Mouse (Mus musculus) megakaryocyte, embryonic 14.5 days (primary cell): ENCODE measurements around the gene Casp8. TPM values are rescaled to one million over a fixed set of nuclear protein-coding genes. Genes with fewer than 3 reads are reported as not detected.
"Not testable (repeated sequence)": the region's sequence is repeated elsewhere in the genome, so short reads cannot be mapped to it uniquely, and the experiment has no call there.

ENCODE experiments used
- H3K27me3 ChIP-seq: replicated peaks from 2 replicates; pipeline ENCODE3; 2012; ENCODE audit warnings: inconsistent platforms
- H3K36me3 ChIP-seq: replicated peaks from 2 replicates; pipeline ENCODE3; 2012; ENCODE audit warnings: low read length, inconsistent platforms, mixed read lengths
- H3K4me1 ChIP-seq: 2 replicates; pipeline ENCODE4 v1.6.1; 2012; ENCODE audit warnings: inconsistent platforms
- H3K4me3 ChIP-seq: replicated peaks from 2 replicates; pipeline ENCODE3; 2012; ENCODE audit warnings: moderate library complexity, mild to moderate bottlenecking, inconsistent platforms
- H3K9me3 ChIP-seq: 2 replicates; pipeline ENCODE4 v1.6.1; 2012; ENCODE audit warnings: inconsistent platforms
- FLI1 ChIP-seq: IDR thresholded peaks from 2 replicates; pipeline ENCODE4 v1.6.1; 2012; ENCODE audit warnings: low read length, inconsistent platforms, mixed read lengths
- GATA1 ChIP-seq: IDR thresholded peaks from 3 replicates; pipeline ENCODE4 v1.6.1; 2012; ENCODE audit warnings: mixed read lengths, low read length, inconsistent platforms, borderline replicate concordance
- polyA plus RNA-seq: library from polyadenylated mRNA; stranded (reverse); fragments of >175 nt; gene quantifications from 2 replicates; pipeline ENCODE4 v1.2.3, GENCODE M21; 2012; ENCODE audit warnings: low replicate concordance; ENCODE audit not compliant: insufficient read depth

The Casp8 gene
- polyA plus RNA-seq, 1 experiment, result 2.4 TPM

DNA sequence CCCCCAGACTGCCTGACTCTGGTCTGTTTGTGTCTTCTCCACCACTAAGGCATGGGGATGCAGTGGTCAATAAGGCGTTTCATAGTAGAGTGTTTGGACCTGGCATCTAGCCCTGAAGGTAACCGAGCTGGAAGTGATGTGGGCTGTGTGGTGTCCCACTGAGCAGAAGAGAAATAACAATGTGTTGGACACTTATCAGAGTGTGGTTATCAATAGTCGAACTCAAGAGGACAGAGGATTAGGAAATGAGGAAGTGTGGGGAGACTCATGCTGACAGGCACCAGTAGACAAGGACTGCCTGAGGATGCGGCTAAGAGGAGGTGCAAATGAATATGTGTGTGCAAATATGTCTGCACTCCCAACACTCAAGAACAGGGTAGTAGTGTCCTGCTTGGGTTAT lies 81.3 kb downstream of the Casp8 start:
- not testable (repeated sequence) for H3K4me1 ChIP-seq, H3K36me3 ChIP-seq, H3K27me3 ChIP-seq, H3K4me3 ChIP-seq
- peaks cover 34% of the 10 kb centered on the region for H3K9me3 ChIP-seq

DNA sequence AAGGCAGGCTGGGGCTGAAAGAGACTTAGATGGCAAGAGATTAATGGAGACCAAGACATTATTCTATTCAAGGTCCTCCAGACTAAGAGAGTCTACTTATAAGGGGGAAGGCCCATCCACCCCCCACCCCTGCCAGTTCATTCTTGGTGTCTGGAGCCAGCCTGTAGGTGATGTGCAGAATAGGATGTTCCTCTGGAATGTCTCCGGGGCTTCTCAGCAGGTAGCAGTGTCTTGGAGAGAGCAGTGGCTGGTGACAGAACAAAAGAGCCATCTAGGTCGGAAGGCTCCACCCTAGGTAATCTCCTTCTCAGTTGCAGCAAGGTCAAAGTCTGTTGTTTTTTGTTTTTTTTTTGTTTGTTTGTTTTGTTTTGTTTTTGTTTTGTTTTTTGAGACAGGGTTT lies 84.1 kb downstream of the Casp8 start:
- not testable (repeated sequence) for H3K36me3 ChIP-seq, H3K4me3 ChIP-seq, H3K27me3 ChIP-seq, H3K4me1 ChIP-seq
- H3K9me3 ChIP-seq, result peaks cover 29% of the 10 kb centered on the region

DNA sequence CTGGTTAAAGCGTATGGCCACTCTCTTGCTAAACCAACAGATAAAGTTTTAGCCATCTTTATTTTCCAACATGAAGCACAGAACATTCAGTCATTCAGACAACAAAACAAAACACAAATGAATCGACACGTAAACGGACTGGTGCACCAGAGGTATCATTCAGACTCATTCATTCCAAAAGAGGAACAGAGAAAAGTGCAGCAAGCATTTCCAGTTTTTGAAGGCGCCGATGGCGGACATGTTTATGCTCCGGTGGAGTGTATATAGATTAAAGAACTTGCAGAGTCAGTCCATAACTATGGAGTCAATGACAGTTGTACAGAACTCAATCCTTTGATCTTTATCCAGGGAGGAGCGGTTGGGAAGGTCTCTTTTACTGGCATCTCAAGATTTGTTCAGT lies 88.1 kb downstream of the Casp8 start:
- not testable (repeated sequence) for H3K27me3 ChIP-seq, H3K4me1 ChIP-seq, H3K4me3 ChIP-seq, H3K36me3 ChIP-seq
- H3K9me3 ChIP-seq, result peaks cover 16% of the 10 kb centered on the region

DNA sequence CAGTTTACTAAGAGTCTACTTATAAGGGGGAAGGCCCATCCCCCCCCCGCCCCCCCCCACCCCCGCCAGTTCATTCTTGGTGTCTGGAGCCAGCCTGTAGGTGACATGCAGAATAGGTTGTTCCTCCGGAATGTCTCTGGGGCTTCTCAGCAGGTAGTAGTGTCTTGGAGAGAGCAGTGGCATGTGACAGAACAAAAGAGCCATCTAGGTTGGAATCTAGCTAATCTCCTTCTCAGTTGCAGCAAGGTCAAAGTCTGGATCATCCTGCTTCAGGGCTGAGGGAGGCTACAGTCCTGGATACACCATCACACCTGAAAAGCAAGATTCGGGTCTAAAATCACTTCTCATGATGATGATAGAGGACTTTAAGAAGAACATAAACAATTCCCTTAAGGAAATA lies 90.5 kb downstream of the Casp8 start:
- TF ChIP-seq GATA1 (no peak), FLI1 (no peak)
- Histone ChIP-seq H3K4me3 (no peak overlapping the region), H3K36me3 (no peaks in the 10 kb centered on the region), H3K27me3 (no peaks in the 10 kb centered on the region), H3K9me3 (no peaks in the 10 kb centered on the region), H3K4me1 (no peaks in the 10 kb centered on the region)

DNA sequence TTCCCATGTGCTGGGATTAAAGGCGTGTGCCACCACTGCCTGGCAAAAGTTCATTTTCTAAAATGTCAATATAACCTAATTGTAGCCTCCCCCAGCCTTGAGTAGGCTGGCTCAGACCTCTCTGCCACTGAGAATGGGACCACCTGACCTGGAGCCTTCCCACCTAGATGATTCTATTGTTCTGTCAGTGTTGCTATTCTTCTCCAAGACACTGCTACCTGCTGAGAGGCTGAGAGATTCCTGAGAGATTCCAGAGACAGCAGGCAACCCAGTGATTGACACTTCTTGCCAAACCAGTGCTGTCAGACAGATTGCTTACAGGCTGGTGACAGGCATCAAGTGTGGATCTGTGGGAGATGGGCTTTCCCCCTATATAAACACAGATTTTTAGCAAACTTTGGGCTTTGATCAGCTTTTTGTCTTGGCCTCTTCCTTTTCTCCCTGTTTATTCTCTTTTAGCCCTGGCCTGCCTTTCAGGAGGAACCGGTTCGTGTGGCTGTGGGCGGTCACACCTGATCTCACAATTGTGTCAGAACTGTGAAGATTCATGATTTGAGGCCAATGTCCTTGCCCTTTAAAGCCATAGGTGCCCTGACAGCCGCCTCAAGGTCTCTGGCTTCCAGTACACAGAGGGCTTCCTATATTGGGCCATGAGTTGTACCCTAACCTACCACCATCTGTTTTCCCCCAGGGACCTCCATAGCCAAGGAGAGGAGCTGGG lies 94.8 kb downstream of the Casp8 start:
- Histone ChIP-seq H3K9me3 (peaks cover 6% of the 10 kb centered on the region), H3K4me1 (no peaks in the 10 kb centered on the region), H3K27me3 (no peaks in the 10 kb centered on the region), H3K4me3 (no peak overlapping the region), H3K36me3 (no peaks in the 10 kb centered on the region)
- TF ChIP-seq GATA1 (no peak), FLI1 (no peak)

DNA sequence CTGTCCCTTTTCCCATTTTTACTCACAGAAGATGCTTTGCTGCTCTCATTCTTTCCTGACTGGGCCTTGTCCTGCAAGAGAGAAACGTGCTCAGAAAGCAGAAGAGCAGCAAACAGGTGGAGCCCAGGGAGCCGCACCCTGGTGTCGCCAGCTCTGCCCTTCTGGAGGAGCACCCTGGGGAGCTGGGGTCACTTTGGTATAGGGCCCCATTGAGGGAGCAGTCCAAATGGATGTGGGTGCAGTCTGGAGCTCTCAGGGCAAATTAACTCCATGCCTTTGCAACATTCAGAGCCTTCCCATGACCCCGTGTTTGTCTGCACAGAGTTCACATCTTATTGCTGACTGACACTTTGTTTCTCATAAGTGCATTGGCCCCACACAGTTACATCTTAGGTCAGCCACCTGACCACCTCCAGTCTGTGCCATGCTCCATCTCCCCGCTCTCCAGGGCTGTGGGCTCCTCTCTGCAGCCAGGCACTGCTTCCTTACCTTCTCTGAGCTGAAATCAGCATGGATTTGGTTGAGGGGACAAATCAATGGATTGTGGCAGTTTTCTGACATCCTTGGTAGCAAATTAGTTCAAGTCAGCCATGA lies 95.6 kb downstream of the Casp8 start:
- H3K36me3 ChIP-seq, H3K4me1 ChIP-seq, H3K9me3 ChIP-seq, H3K27me3 ChIP-seq, H3K4me3 ChIP-seq: not testable (repeated sequence)

DNA sequence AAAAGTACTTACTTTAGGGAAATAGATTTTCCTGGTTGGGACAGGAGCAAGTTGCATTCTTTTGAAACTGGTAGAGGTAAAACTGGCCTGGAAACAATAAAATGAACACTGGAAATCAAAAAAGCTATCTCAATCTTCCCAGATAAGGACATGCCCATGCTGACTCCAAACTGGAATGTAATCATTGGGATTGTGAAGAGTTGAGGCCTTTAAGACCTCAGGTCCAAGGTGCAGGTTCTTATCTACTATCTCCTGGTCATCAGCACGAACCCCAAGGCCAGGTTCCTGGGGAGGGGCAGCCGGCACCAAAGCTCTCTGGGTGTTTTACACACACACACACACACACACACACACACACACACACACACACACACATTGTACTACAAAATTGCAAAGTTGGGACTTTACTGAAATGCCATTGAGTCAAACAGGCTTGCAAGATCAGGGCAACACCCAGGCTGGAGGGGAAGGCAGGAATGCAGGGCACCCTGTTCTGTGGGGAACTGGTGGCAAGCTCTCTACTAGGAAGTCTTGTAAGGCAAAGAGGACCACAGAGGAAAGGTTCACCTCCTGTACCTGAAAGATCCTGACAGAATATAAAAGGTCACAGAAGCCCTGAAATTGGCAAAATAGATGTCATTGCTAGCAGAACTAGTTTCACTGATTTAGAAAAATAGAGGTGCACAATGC lies 96.5 kb downstream of the Casp8 start:
- not testable (repeated sequence) for H3K4me3 ChIP-seq, H3K27me3 ChIP-seq, H3K4me1 ChIP-seq, H3K9me3 ChIP-seq, H3K36me3 ChIP-seq

DNA sequence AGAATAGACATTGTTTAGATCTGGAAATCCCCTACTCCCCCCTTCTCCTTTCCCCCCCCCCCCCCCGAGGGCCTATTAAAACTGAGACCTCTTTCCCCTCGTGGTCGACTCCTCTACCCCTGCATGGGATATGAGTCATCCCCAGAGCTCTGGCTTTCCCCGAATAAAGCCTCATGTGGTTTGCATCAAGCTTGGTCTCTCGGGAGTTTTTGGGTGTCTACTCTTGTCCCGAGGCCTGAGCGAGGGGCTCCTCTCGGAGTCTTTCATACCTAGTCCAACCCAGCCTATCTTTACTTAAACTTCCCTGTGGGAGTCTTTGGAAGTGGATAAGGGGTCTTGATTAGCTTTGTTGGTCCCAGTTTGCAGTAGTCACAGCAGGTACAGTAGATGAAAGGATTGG lies 97.2 kb downstream of the Casp8 start:
- not testable (repeated sequence) for H3K27me3 ChIP-seq, H3K4me3 ChIP-seq, H3K36me3 ChIP-seq, H3K4me1 ChIP-seq, H3K9me3 ChIP-seq

Other genes with a start within 250 kb of the Casp8 start
- 1.7 TPM in 1 of 2 replicates, not detected in the other for gene Fam126b, start 209.1 kb upstream of the Casp8 start, polyA plus RNA-seq
- gene Ndufb3, start 209.0 kb upstream of the Casp8 start, polyA plus RNA-seq, result 7.0 TPM in 1 of 2 replicates, not detected in the other
- gene Als2cr12, start 99.4 kb upstream of the Casp8 start, polyA plus RNA-seq, result not detected in 2 replicates
- 3.4 and 5.3 TPM in 2 replicates for gene Cflar, start 83.9 kb upstream of the Casp8 start, polyA plus RNA-seq
- 24.8 and 64.1 TPM in 2 replicates for gene Trak2, start 178.1 kb downstream of the Casp8 start, polyA plus RNA-seq
- gene Stradb, start 178.1 kb downstream of the Casp8 start, polyA plus RNA-seq, result 5.1 and 8.0 TPM in 2 replicates